Mouse (Mus musculus) urinary bladder, adult 18-20 months (tissue): ENCODE results near the gene Slc4a2.

Experiments
- DNase-seq, 2 experiments: peaks; one replicate each; pipeline ENCODE4 v3.0.0; 2022; ENCODE audit warnings: low spot score in 2 of 2, mixed read lengths in 2 of 2

Slc4a2 gene

DNA sequence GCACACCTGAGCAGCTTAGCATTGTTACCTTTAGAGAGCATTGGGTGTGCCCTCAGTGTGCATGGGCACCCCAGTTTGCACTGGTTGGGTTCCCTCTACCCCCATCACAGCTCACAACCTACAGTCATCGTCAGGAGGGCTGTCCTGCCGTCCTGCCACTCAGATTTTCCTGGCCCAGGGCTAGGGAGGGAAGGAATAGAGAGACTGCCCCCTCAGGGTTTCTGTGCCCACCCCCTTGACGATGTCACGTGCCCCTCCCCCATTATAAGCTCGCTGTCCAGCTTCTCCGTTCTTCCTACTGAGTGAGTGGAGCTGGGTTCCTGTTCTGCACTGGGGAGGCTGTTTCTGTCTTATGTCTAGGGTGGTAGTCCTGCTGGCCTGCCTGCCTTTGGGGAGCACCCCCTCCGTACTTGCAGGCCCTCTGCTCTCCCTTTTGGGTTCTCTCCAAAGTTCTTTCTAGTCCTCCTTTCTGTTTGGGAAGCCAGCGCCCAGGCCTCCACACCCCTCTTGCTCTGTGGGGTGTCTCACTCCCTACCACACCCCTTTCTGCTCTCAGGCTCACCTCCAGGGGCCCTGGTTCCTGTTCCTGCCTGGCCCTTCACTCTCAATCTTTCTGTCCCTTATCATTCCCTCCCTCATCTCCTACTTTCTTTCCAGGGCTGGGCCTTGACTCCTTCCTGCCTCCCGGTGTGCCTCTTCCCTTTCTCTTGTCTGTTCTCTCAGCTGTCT, 3.1 kb downstream of the Slc4a2 start:
- no peak for DNase-seq

DNA sequence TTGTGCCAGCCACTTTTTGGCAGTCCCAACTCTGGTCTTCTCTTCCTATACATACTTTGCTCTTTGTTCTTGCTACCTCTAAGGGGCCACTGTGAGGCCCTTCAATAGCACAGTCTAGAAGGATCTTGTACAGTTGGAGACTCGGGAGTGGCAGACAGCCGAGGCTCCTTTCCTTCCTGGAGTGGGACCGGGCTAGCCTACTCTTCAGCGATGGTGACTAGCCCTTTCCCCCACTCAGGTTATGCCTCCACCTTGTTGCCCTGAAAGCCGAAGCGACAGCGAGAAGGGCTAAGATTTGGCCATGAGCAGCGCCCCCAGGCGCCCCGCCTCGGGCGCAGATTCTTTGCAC, 3.6 kb downstream of the Slc4a2 start:
- no peak for DNase-seq

DNA sequence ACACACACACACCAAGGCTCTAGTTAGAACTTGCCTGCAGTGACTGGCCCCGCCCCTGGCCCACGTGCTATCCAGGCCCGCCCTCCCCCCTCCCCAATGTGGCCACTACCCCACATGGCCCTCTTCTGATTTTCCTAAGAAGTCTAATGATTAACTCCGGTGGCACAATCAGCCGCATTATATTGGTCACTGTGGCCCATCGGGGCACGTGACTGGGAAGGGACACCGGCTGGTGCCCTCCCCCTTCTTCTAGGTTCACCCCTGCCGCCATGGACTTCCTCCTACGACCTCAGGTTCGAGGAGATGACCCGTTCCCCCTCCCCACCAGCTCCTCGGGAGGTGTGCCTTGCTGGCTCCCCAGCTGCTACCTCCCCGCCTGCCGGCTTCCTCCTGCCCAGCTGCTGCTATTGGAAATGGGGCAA, 4.4 kb downstream of the Slc4a2 start:
- DNase-seq = no peak

DNA sequence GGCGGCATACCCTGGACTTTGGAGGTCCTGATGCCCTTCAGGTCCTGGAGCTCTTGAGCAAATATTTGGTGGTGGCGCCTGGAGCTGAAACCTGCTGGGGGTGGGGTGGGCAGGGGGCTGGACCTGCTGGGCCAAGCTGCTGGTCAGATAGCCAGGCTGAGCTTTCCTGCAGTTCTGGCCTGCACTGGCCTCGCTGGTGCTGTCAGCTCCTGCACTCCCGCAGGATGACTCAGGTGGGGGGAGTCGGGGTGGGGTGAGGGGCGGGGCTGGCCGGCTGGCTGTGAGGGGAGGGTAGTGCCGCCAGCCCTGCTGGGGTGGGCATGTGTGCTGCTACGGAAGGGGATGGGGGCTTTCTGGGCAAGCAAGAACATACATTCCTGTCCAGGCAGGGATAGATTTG, 5.0 kb downstream of the Slc4a2 start:
- no peak for DNase-seq

DNA sequence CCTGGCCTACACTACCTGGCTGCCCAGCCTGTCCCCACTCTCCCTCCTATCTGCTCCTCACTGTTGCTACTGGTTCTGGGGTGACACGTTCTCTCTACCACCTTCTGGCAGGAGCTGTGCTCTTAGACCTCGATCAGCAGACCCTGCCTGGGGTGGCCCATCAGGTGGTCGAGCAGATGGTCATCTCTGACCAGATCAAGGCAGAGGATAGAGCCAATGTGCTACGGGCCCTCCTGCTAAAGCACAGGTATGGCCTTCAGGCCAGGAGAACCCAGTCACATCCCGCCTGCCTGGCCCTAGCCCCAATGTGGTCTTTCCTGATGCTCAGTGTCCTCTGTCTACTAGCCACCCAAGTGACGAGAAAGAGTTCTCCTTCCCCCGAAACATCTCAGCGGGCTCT, 10.4 kb downstream of the Slc4a2 start:
- no peak for DNase-seq

DNA sequence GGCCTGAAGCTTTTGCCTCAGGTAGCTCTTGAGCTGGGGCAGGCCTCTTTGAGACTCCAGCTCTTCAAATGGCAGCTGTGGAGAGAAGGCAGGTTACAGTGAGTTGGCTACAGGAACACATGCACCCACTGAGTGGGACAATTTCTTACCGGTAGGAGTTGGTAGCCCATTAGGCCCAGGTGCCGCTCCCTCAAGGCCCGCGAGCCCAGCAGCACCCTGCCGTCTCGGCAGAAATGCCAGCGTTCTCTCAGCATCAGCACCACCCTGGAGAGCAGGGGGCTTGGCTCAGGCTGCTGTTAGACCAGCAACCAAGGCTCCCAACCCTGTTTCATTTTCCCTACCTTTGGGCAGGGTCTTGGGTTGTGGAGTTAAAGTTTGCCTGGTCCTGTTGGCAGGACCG, 17.6 kb downstream of the Slc4a2 start:
- no peak for DNase-seq

DNA sequence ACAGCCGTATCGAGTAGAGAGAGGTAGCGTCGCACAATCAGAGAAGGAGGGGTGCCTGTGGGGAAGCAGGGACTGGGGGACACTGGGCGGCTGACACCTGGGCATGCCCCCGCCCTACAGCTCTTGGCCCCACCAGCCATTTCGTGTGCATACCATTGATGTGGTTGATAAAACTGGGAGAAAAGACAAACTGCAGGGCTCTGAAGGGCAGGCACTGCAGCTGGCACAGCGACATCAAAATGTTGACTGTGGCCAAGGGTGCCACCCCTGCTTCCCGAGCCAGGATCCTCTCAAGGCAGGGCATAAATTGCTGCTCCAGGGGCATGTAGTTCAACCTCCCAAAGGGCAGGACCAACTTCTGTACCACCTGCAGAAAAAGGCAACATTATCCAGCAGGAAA, 18.4 kb downstream of the Slc4a2 start:
- DNase-seq = no peak

DNA sequence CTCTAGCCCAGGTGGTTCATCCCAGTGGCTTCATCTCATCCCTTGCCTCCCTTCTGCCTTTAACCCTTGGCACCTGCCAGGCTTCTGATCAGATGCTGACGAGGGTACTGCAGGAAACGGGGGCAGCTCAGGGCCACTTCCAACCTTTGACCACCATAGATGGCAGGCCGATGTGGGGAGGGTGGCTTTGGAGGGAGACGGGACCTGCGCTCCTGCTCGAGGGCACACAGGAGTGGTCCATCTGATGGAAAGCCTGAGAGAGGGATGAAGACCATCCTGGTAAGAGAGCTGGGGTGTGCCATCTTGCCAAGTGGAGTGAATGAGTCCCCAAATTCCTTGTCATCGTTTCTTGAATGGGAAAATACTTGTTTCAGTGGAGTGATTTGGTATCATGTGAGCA, 19.6 kb downstream of the Slc4a2 start:
- no peak for DNase-seq

DNA sequence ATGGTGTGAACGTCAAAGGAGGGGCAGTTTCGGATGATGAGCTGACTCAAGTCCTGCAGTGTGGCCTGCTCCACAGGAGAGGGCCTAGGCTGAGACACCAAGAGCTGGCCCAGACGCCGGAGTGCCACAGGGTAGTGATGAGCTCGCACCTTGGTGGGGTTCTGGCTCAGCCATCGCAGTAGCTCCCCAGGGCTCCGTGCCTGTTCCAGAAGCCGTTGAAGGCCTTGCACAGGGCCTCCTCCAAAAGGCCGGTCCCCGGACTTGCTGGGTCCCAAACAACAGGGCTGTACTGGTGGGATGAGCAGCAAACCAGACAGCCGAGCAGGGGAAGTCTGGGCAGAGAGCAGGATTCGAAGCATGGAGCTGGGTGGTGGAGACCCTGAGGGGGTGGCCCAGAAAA, 20.3 kb downstream of the Slc4a2 start:
- no peak for DNase-seq

DNA sequence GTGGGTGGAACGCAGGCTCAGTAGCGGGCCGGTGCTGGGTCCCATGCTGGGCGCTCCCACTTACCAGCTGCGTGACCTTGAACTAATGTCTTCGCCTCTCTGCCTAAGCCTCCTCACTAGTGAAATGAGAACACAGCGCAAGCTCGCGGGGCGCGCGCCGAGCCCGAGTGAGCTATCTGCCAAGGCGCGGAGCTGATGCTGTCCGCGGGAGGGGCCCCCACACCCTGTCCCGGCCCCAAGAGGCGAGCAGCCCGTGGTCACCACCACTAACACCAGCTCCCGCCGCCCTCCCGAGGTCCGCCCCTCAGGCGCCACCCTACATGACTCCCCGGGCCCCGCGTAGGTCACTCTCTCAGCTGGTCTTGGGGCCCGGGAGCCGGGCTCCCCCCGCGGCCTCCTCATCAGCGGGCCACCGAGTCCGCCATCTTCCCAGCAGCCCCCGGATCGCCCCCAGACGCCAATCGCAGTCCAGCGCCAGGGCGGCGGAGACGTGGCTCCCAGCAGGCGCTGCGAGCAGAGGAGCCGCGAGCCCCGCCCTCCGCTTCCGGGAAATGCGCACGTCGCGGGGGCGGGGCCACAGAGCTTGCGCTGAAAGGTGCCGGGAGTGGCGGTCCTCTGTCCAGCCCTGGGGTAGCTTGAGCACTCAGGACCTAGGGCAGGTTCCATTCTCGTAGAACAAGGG, 21.2 kb downstream of the Slc4a2 start, which contains the start of gene Fastk:
TSS of gene Fastk (minus strand) at position 542 of the 682 bp plus-strand sequence.
- peak; percentile 89 to 90 for DNase-seq

DNA sequence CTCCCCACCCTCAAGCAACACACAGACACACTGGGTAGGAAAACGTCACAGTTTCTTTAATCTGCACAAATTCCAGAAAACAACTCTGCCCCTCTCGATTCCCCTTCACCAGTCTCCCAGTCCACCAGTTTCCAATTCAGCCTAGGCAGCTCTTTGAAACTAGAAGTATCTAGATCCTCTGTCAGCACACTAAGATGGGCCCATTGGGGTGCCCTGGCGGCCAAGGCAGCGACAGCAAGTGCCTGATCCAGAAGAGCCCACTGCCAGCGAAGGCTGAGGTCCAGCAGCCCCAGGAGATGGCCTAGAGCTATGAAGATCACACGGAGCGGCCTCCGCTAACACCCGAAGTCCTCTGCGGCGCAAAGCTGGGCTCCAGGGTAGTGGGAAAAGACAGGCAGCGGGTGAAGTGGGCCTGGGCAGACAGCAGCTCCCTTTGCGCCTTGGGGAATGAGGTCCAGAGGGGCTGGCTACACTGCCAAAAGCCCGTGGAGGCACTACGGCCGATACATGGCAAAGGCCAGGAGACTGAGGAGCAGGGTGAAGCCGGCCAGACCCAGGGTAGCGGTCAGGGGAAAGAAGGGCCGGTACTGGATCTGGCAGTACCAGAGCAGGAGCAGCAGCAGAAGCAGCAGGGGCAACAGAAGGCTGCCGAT, 21.9 kb downstream of the Slc4a2 start:
- no peak for DNase-seq

DNA sequence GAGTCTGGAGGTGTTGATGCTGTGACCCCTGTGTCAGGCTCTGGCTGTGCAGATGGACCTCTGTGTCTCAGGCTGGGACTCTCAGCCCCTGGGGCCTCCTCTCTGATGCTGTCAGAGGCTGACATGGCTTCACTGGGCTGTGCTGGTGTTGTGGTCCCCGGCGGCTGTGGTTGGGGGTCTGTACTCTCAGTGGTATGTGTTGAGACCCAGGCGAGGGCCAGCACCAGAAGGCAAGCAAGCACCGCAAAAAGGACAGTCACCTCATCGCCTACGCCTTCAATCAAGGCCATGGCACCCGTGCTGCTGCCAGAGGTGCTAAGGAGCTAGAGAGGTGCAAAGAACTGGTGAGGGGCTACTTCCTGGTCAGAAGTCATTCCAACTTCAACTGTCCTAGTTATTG, 23.0 kb downstream of the Slc4a2 start:
- DNase-seq = no peak

DNA sequence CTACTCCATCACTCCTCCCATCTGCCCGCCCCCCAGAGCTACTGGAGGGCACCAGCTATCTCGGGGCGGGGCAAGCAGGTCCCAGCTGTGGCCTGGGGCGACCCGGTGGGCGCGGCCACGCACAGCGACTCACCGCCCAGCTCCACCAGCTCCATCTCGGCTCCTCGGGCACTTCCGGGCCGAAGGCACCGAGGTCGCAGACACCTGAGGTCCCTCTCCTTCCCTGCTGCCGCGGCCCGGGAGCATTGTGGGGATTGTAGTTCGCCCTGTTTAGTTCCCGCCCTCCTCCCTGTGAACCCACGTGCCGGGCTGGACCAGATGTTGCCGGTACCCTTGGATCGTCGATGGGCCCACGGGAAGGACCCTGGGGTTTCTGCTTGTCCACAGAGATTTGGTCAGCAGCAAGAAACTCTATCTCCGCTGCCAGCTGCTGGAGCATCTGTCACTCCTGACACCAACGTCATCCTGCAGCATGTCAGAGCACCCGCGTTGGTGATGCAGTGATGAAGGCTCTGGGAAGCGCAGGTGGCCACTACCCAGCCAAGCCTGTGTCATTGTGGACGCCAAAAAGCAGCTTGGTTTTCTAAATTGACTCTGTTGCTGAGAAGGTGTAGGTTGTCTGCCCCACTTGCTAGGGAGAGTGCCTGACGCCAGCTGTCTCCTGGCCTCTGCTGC, 24.1 kb downstream of the Slc4a2 start, which contains the start of gene Tmub1:
TSS of gene Tmub1 (minus strand) at position 231 of the 675 bp plus-strand sequence.
- peak; percentile 82 to 84 for DNase-seq

DNA sequence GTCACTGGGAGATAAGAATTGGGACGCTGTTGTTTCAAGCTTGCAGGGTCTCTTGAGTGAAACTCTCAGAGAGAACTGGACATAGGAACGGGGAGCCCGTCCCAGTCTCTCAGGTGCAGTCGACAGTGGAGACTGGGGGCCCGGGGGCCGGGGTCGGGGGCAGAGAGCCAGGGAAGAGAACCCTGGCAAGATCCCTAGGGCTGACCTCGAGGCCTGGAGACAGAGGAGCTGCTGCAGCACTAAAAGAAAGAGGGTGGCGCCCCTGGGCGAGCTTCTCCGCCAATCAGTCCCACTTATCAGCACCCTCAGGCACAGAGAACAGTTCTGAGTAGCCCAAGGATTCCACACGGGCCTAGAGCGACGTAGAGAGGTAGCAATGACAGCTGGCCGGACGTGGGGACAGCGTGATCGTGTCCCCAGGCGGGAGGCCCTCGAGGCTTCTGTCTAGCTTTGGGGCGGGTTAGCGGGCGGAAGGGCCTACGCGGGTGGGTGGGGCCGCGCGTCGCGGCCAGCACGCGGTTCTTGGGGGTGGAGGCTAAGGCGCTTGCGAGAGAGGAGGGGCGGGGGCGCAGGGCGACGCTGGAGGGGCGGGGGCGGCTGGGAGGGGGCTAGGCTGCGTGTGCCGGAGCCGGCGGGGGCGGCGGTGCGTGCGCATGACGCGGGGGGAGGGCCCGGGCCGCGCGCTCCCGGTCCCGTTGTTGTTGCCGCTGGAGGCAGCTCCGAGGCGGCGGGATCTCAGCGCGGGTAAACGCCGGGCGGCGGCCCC, 27.8 kb downstream of the Slc4a2 start:
- peak; percentile 71 to 84 for DNase-seq

DNA sequence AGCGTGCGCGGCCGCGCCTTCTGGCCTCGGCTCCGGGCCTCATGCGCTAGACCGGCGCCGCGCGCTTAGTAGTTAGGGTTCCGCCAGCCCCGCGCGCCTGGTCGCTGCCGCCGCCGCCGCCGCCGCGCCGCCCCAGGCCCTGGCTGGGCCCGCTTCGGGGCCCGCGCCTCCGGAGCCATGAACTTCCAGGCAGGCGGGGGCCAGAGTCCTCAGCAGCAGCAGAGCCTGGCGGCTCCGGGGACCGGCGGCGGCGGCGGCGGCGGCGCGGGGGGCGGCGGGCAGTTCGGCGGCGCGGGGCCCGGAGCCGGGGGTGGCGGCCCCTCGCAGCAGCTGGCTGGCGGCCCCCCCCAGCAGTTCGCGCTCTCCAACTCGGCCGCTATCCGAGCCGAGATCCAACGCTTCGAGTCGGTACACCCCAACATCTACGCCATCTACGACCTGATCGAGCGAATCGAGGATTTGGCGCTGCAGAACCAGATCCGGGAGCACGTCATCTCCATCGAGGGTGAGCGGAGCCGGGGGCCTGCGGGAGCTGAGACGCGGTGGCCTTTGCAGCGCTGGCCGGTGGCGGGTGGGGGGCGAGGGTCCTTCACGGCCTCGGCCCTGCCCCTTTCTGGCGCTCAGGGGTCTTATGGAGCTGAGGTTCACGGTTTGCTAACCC, 28.5 kb downstream of the Slc4a2 start, which contains the start of gene Agap3:
TSS of gene Agap3 (plus strand) at position 148 of the 661 bp plus-strand sequence.
- DNase-seq = peak in 1 of 2 experiments; percentile 36

DNA sequence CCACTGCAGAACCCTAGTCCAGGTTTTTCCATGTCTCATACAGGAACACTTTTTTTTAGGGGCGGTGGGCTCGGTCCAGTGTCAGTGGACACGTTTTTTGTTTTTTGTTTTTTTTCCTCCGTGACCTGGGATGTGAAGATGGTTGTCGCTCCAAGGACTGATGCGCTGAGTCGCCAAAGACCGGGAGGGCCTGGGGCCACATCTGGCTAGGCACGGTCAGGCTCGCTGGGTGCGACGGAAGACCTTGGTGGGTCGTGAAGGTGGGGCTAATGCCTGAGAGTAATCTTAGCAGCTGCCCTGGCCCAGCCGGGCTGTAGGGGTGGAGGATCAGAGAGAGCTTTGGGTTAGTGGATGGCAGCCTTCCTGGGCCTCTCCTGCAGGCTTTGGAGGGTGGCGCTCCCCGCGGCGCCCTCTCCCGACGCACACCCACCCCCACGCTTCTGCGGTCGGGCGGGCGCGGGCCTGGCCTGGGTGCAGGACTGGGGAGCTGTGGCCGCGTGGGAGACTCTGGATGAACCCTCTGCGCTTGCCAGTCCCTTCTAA, 29.1 kb downstream of the Slc4a2 start:
- DNase-seq = peak in 1 of 2 experiments; percentile 35

DNA sequence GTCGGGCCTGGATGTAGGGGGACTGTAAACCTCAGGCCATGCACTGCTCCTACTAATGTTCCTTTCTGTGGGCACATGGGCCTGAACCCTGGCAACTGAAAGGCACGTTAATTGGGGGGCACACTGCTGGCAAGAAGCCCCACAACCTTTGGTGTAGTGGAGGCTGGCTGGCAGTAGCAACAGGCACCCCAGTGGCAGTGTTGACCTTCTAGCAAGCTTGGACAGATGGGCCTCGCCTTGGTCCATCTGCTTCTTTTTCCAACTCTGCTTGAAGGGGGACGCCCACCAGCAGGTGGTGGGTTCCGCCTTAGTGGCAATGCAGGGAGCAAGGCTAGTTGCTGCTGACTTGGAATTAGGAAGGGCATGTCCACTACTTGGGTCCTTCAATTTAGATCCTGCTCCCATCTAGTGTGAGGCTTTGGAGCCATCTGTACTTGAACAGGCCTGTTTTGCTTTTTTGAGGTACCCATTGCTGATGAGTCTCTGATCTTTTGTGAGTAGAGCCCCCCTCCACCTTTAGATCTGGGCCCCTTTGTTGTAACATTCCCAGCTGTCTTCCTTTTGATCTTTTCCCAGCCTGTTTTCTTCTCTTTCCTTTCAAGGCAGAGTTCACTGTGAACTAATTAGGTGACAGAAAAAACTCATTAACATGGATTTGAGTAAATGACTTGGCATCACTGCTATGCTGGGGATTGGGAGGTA, 29.8 kb downstream of the Slc4a2 start:
- no peak for DNase-seq

DNA sequence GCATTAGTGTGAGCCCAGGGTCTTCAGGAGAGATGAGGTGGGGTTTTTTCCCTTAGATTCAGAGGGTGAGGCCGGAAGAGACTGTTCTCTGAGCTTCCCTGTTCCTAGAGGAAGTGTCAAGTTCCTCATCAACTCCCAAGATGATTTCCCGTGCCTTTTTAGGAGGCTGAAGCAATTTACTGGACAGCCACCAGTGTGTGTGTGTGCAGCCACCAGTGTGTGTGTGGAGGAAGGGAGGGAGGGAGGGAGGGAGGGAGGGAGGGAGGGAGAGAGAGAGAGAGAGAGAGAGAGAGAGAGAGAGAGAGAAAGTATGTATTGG, 30.3 kb downstream of the Slc4a2 start:
- no peak for DNase-seq

DNA sequence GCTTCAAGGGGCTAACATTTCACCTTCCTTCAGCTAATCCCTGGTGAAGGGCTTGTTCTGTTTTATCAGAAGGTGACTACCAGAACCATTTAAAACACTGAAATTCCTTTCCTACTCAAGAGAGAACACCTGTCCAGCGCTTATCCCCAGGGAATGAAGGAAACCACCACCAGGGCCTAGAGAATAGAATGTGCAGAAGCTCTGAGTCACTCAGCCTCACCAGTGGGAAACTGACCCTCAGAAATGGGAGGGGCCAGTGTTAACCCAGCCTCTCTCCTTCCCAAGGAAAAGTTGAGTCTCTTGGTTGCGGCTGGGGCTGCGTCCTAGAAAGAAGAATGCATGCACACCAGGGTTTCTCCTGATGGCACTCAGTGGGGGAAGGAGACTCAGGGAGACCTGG, 31.4 kb downstream of the Slc4a2 start:
- DNase-seq = no peak

DNA sequence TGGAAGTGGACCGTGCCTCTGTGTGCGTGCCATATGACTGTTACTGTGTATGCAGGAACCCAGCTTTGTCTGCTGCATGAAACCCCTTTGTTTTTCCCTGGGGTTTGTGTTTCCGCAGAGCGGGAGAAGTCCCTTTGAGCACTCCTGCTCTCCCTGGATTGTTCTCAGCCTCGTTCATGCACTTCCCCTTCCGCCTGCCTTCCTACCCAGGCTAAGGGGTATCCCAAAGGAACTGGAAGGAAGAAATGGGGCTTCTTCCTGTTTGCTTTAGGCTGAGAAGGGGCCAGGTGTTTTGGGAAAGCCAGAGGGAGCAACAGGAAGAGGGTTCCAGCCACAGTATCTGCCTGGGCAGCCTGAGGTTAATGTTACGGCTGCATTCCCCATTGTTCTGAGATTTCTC, 32.0 kb downstream of the Slc4a2 start:
- no peak for DNase-seq
